Mouse (Mus musculus) adrenal gland, adult 2 months (tissue): ENCODE results near the gene Pld1. TPM values are rescaled to one million over a fixed set of nuclear protein-coding genes. Genes with fewer than 3 reads are reported as not detected.
A peak's percentile ranks its signal among the peaks of the same experiment; 100 is the strongest.

Source experiments
- DNase-seq: peaks from one replicate; pipeline ENCODE4 v3.0.0; 2021
- polyA plus RNA-seq: library from polyadenylated mRNA; depleted of rRNA; stranded (reverse); fragments of >200 nt; gene quantifications from 2 replicates; pipeline ENCODE4 v1.2.3, GENCODE M21; 2012; rRNA removed
- total RNA-seq, 2 experiments: library from RNA; stranded (reverse); gene quantifications; 2 replicates each; pipeline ENCODE4 v1.2.3; 2021

The Pld1 gene
- total and polyA plus RNA-seq, 3 experiments = 0.68 to 6.7 (median 5.8) TPM

- DNase-seq = no peak
Observed at GRCm38 (mm10) chr3:28158916-28159315, 220.4 kb downstream of the Pld1 start.

DNA sequence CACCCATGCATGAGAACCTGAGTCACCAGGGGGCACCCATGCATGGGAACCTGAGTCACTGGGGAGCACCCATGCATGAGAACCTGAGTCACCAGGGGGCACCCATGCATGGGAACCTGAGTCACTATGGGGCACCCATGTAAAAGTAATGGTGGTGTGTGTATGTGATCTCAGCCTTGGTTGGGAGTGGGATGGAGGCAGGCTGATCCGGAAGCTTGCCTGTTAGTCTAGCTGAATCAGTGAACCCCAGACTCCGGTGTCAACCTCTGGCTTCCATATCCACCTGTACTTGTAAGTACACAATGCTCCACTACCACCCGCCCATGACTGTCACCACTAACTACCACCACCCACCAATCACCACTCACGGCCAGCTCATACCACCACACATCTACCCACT lies 223.9 kb downstream of the Pld1 start:
- no peak for DNase-seq

DNA sequence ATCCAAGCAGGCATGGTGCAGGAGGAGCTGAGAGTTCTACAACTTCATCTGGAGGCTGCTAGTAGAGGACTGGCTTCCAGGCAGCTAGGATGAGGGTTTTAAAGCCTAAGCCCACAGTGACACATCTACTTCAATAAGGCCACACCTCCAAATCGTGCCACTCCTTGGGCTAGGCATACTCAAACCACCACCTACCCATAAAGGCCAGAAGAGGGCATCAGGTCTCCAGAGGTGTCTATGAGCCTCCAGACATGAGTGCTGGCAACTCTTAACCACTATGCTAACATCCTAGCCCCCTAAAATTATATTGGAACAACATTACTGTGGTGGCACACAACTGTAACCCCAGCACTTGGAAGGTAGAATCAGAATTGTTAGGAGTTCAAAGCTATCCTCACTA lies 226.2 kb downstream of the Pld1 start:
- DNase-seq = no peak

DNA sequence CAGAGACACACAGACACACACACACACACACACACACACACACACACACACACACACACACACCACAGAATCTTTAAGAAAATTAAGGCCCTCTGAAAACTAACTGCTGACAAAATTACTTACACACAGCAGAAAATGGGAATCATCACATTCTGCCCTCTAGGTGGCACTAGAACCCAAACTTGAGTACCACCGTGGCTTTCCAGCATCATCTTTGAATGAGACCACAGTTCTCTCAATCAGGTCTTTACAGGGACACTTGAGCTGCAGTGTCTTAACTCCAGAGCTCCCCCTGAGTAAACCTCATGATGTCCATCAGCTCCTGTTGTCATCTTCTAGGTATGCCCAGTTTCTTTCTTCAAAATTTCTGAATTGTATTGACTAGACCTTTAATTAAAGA lies 227.1 kb downstream of the Pld1 start:
- DNase-seq = peak; percentile 55

- no peak for DNase-seq
Observed at GRCm38 (mm10) chr3:28167796-28168505, 229.5 kb downstream of the Pld1 start.

GRCm38 (mm10) chr3:28170911-28171618 lies 232.6 kb downstream of the Pld1 start:
- DNase-seq = peak; percentile 39

GRCm38 (mm10) chr3:28175997-28176967 lies 237.8 kb downstream of the Pld1 start:
- peak; percentile 10 for DNase-seq

GRCm38 (mm10) chr3:28178333-28178732 lies 239.8 kb downstream of the Pld1 start:
- peak; percentile 41 for DNase-seq

Other genes with a start within 250 kb of the Pld1 start
- gene Fndc3b, start 227.4 kb upstream of the Pld1 start, total RNA-seq = 100 to 1,000 TPM in 1 of 2 experiments, 10 to 100 TPM in 1; 88.9 to 120 TPM
- 15.5 and 27.9 TPM in 2 replicates for gene Fndc3b, start 227.4 kb upstream of the Pld1 start, polyA plus RNA-seq
- gene Tmem212, start 42.3 kb upstream of the Pld1 start, total RNA-seq = not detected
- gene Tmem212, start 42.3 kb upstream of the Pld1 start, polyA plus RNA-seq = not detected in 2 replicates